Mouse (Mus musculus) heart, postnatal 0 days (tissue): ENCODE results near the gene Lrrc14b.

Experiments
- CTCF ChIP-seq: IDR thresholded peaks from 2 replicates; pipeline ENCODE4 v1.5.1; 2016; ENCODE audit warnings: antibody characterized with exemption, control low read depth, low read depth
- EP300 ChIP-seq: IDR thresholded peaks from 2 replicates; pipeline ENCODE4 v1.6.1; 2016; ENCODE audit warnings: antibody characterized with exemption, low read depth

- no peak for TF ChIP-seq CTCF
- TF ChIP-seq EP300: no peak
These were observed 18.5 kb upstream of the Lrrc14b start for GRCm38 (mm10) chr13:74382289-74382688.
